Mouse (Mus musculus): Measurements from ENCODE around the gene Lhx8. TPM values are rescaled to one million over a fixed set of nuclear protein-coding genes. Genes with fewer than 3 reads are reported as not detected.

Lhx8 gene
- total and polyA plus RNA-seq, 3 experiments: not detected

DNA sequence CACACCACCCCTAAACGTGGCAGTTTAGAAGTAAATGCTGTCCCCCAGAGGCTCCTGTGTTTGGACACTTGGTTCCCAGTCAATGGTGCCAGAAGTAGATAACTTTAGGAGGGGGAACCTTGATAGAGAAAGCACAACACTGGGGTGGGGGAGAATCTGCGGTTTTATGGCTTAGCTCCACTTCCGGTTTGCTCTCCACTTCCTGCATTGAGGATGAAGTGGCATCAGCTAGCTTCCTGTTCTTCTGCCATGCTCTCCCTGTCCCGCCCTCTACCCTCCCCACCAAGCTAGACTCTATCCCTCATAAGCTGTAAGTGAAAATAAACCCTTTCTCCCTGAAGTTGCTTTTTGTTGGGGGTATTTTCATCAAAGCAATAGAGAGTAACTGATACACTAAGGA lies 29.4 kb downstream of the Lhx8 start:
- H3K27me3 ChIP-seq (replicated peaks): no peaks in the 10 kb centered on the region
- dilution Hi-C loops (cut with MboI; ENCODE audit: extremely low pct_ligation_motif_present, extremely low pct_unique_long_range_greater_than_20kb, low sequenced_read_pairs): no loop called here

GRCm38 (mm10) chr3:154300006-154300405 lies 30.5 kb downstream of the Lhx8 start:
- no peaks in the 10 kb centered on the region for H3K79me2 ChIP-seq (replicated peaks; ENCODE audit: control insufficient read depth, extremely low read depth, insufficient read depth, poor library complexity, severe bottlenecking)
- no peak overlapping the region for H3K4me3 ChIP-seq (replicated peaks in 1 of 3; ENCODE audit: low read depth in 2 of 3, low read length in 2 of 3, poor library complexity in 1 of 3)
- DNase-seq (ENCODE audit: extremely low read depth): no peak
- H3K4me1 ChIP-seq (ENCODE audit: control insufficient read depth in 1 of 2, insufficient read depth in 2 of 2): peaks cover 0 to 4% of the 10 kb centered on the region in 2 experiments; a peak in 1 of 4 replicates
- no peak overlapping the region for H3K9ac ChIP-seq (ENCODE audit: insufficient read depth, low read depth)
- in situ Hi-C loops (cut with MboI; ENCODE audit: low pct_ligation_motif_present, low pct_unique_long_range_greater_than_20kb, low sequenced_read_pairs) (no loop called here), dilution Hi-C loops (cut with MboI; ENCODE audit: extremely low pct_ligation_motif_present, extremely low pct_unique_long_range_greater_than_20kb, low sequenced_read_pairs) (no loop called here)
- H3K4me2 ChIP-seq (ENCODE audit: insufficient read depth, low read depth, poor library complexity, severe bottlenecking): no peak overlapping the region
- H3K36me3 ChIP-seq (replicated peaks in 1 of 2; ENCODE audit: control insufficient read depth in 1 of 2, insufficient read depth in 1 of 2, low read length in 1 of 2): no peaks in the 10 kb centered on the region
- H3K9me3 ChIP-seq (replicated peaks; ENCODE audit: low read length): no peaks in the 10 kb centered on the region
- TF ChIP-seq SMC3 (IDR thresholded peaks at IDR 0.05; ENCODE audit: low read depth, low read length) (no peak), PAX5 (IDR thresholded peaks at IDR 0.05; ENCODE audit: low read length) (no peak), MAX (IDR thresholded peaks at IDR 0.05; ENCODE audit: low read length) (no peak), JUND (conservative IDR thresholded peaks at IDR 0.05; ENCODE audit: low read depth, low read length) (no peak), ELF1 (IDR thresholded peaks at IDR 0.05; ENCODE audit: low read depth, low read length) (no peak), E2F4 (IDR thresholded peaks at IDR 0.05; ENCODE audit: insufficient replicate concordance, low read depth, low read length) (no peak), MAZ (IDR thresholded peaks at IDR 0.05; ENCODE audit: low read depth, low read length) (no peak), TCF12 (IDR thresholded peaks at IDR 0.05; ENCODE audit: low read depth, low read length) (no peak), ETS1 (conservative IDR thresholded peaks at IDR 0.05; ENCODE audit: low read depth, low read length) (no peak), POLR2AphosphoS2 (IDR thresholded peaks at IDR 0.05; ENCODE audit: low read depth, low read length) (no peak), SIN3A (IDR thresholded peaks at IDR 0.05; ENCODE audit: low read length) (no peak), CHD2 (IDR thresholded peaks at IDR 0.05; ENCODE audit: low read length) (no peak), USF1 (IDR thresholded peaks at IDR 0.05; ENCODE audit: low read depth, low read length) (no peak), GABPA (IDR thresholded peaks at IDR 0.05; ENCODE audit: insufficient replicate concordance, low read depth, low read length) (no peak), MAFK (IDR thresholded peaks at IDR 0.05; ENCODE audit: insufficient replicate concordance, low read length) (no peak), ZC3H11A (IDR thresholded peaks at IDR 0.05; ENCODE audit: low read depth, low read length) (no peak)
- no peak overlapping the region for H3K27ac ChIP-seq (ENCODE audit: insufficient read depth, low read depth)
- no peaks in the 10 kb centered on the region for H3K27me3 ChIP-seq (replicated peaks)

More for the DNA sequence above, 29.4 kb downstream of the Lhx8 start:
- H3K4me1 ChIP-seq (ENCODE audit: control insufficient read depth in 1 of 2, insufficient read depth in 2 of 2): peaks cover 0 to 4% of the 10 kb centered on the region in 2 experiments; a peak in 1 of 4 replicates
- H3K79me2 ChIP-seq (replicated peaks; ENCODE audit: control insufficient read depth, extremely low read depth, insufficient read depth, poor library complexity, severe bottlenecking): no peaks in the 10 kb centered on the region
- H3K4me2 ChIP-seq (ENCODE audit: insufficient read depth, low read depth, poor library complexity, severe bottlenecking): no peak overlapping the region
- H3K9me3 ChIP-seq (replicated peaks; ENCODE audit: low read length): no peaks in the 10 kb centered on the region
- TF ChIP-seq USF2 (conservative IDR thresholded peaks at IDR 0.05; ENCODE audit: low read depth, low read length) (no peak), KAT2A (IDR thresholded peaks at IDR 0.05; ENCODE audit: insufficient replicate concordance, low read length) (no peak), GABPA (IDR thresholded peaks at IDR 0.05; ENCODE audit: insufficient replicate concordance, low read depth, low read length) (no peak), E2F4 (IDR thresholded peaks at IDR 0.05; ENCODE audit: insufficient replicate concordance, low read depth, low read length) (no peak), MAZ (IDR thresholded peaks at IDR 0.05; ENCODE audit: low read depth, low read length) (no peak)
- no peak overlapping the region for H3K4me3 ChIP-seq (replicated peaks in 1 of 3; ENCODE audit: low read depth in 2 of 3, low read length in 2 of 3, poor library complexity in 1 of 3)
- H3K27ac ChIP-seq (ENCODE audit: insufficient read depth, low read depth): no peak overlapping the region
- no peak overlapping the region for H3K9ac ChIP-seq (ENCODE audit: insufficient read depth, low read depth)
- H3K36me3 ChIP-seq (replicated peaks in 1 of 2; ENCODE audit: control insufficient read depth in 1 of 2, insufficient read depth in 1 of 2, low read length in 1 of 2): no peaks in the 10 kb centered on the region
- DNase-seq (ENCODE audit: extremely low read depth): no peak
- in situ Hi-C loops (cut with MboI; ENCODE audit: low pct_ligation_motif_present, low pct_unique_long_range_greater_than_20kb, low sequenced_read_pairs): no loop called here
